Mouse (Mus musculus) bone marrow, adult 2 months (tissue): Measurements from ENCODE around the gene Polr3c.

Experiments
- CTCF ChIP-seq: fragments of 200-500 bp; IDR thresholded peaks from 2 replicates; pipeline ENCODE4 v1.5.1; 2011; ENCODE audit warnings: low read length, control low read depth; ENCODE audit not compliant: control insufficient read depth, insufficient read depth
- POLR2A ChIP-seq: fragments of 200-500 bp; IDR thresholded peaks from 2 replicates; pipeline ENCODE4 v1.6.1; 2011; ENCODE audit warnings: low read depth, mild to moderate bottlenecking, control low read depth, low read length, borderline replicate concordance; ENCODE audit not compliant: control insufficient read depth

- no peak for TF ChIP-seq POLR2A
- TF ChIP-seq CTCF = no peak
These were observed 26.4 kb downstream of the Polr3c start for GRCm38 (mm10) chr3:96701003-96701402.
